Mouse (Mus musculus) neural tube, embryonic 14.5 days (tissue): ENCODE measurements around the gene Gapvd1. TPM values are rescaled to one million over a fixed set of nuclear protein-coding genes. Genes with fewer than 3 reads are reported as not detected.

Experiments used
- polyA plus RNA-seq: library from polyadenylated mRNA; unstranded; fragments of >200 nt; fragmentation: Nextera tagmentation; extraction: Ambion mirVana; gene quantifications from 2 replicates; pipeline ENCODE4 v1.2.1, GENCODE M21; 2014

Gapvd1 gene
- polyA plus RNA-seq, 1 experiment from 2014 or later, result 119 TPM

Other genes starting within 250 kb of the Gapvd1 start
- 402 and 471 TPM in 2 replicates for gene Hspa5, start 16.7 kb upstream of the Gapvd1 start, polyA plus RNA-seq
- 26.0 and 29.1 TPM in 2 replicates for gene Rabepk, start 44.7 kb upstream of the Gapvd1 start, polyA plus RNA-seq
- 69.3 and 79.3 TPM in 2 replicates for gene Fbxw2, start 71.1 kb upstream of the Gapvd1 start, polyA plus RNA-seq
- not detected in 2 replicates for gene Gm34653, start 77.8 kb upstream of the Gapvd1 start, polyA plus RNA-seq
- 0.36 TPM in 1 of 2 replicates, not detected in the other for gene Cutal, start 119.2 kb upstream of the Gapvd1 start, polyA plus RNA-seq
- gene Psmd5, start 119.7 kb upstream of the Gapvd1 start, polyA plus RNA-seq, result 97.0 and 101 TPM in 2 replicates
- 2.7 and 3.8 TPM in 2 replicates for gene Phf19, start 158.8 kb upstream of the Gapvd1 start, polyA plus RNA-seq
- gene Traf1, start 206.5 kb upstream of the Gapvd1 start, polyA plus RNA-seq, result 3.5 and 4.4 TPM in 2 replicates